Mouse (Mus musculus) heart, postnatal 0 days (tissue): Measurements from ENCODE around the gene Plch2. TPM values are rescaled to one million over a fixed set of nuclear protein-coding genes. Genes with fewer than 3 reads are reported as not detected.

Experiments
- ATAC-seq: fragments of 200-750 bp; cut with Nextera tagmentation; 2 replicates; pipeline ENCODE4 v1.8.0; 2017; ENCODE audit warnings: low read depth, moderate number of reproducible peaks, moderate library complexity; ENCODE audit not compliant: insufficient read depth
- DNase-seq: peaks from one replicate; pipeline ENCODE4 v3.0.0-alpha.2; 2016; ENCODE audit warnings: low spot score
- H3K27ac ChIP-seq: fragments of 300-500 bp; sonication (generic); 2 replicates; pipeline ENCODE4 v1.5.1; 2014; ENCODE audit warnings: low read depth, mild to moderate bottlenecking
- H3K27me3 ChIP-seq: fragments of 300-500 bp; sonication (generic); 2 replicates; pipeline ENCODE4 v1.6.1; 2014; ENCODE audit warnings: low read length, mixed read lengths; ENCODE audit not compliant: control insufficient read depth, insufficient read depth
- H3K36me3 ChIP-seq: fragments of 300-500 bp; sonication (generic); replicated peaks from 2 replicates; pipeline ENCODE4 v1.6.1; 2014; ENCODE audit warnings: low read length, mixed read lengths; ENCODE audit not compliant: control insufficient read depth, insufficient read depth
- H3K4me1 ChIP-seq: fragments of 300-500 bp; sonication (generic); 2 replicates; pipeline ENCODE4 v1.6.1; 2014; ENCODE audit warnings: antibody characterized with exemption; ENCODE audit not compliant: control insufficient read depth, insufficient read depth
- H3K4me2 ChIP-seq: fragments of 300-500 bp; sonication (generic); 2 replicates; pipeline ENCODE4 v1.6.1; 2014; ENCODE audit warnings: low read depth, mild to moderate bottlenecking, low read length, moderate library complexity
- H3K4me3 ChIP-seq: fragments of 300-500 bp; sonication (generic); 2 replicates; pipeline ENCODE4 v1.5.1; 2014; ENCODE audit warnings: low read depth, low read length
- H3K9ac ChIP-seq: fragments of 300-500 bp; sonication (generic); replicated peaks from 2 replicates; pipeline ENCODE4 v1.6.1; 2014; ENCODE audit warnings: low read depth, low read length, mixed read lengths
- H3K9me3 ChIP-seq: fragments of 300-500 bp; sonication (generic); replicated peaks from 2 replicates; pipeline ENCODE4 v1.6.1; 2016; ENCODE audit warnings: low read length; ENCODE audit not compliant: control insufficient read depth
- CTCF ChIP-seq: IDR thresholded peaks from 2 replicates; pipeline ENCODE4 v1.5.1; 2016; ENCODE audit warnings: antibody characterized with exemption, control low read depth, low read depth
- EP300 ChIP-seq: IDR thresholded peaks from 2 replicates; pipeline ENCODE4 v1.6.1; 2016; ENCODE audit warnings: antibody characterized with exemption, low read depth
- WGBS: fragments of 180-500 bp; shearing (Covaris S2); extraction: QIAGEN DNeasy Blood & Tissue Kit; methylation state at CpG from one replicate; pipeline ENCODE4 v1.1.7; 2014; 5-methylcytosine and 5-hydroxymethylcytosine counted together
- polyA plus RNA-seq: library from polyadenylated mRNA; unstranded; fragments of >200 nt; fragmentation: Nextera tagmentation; extraction: Ambion mirVana; gene quantifications from 2 replicates; pipeline ENCODE4 v1.2.1, GENCODE M21; 2015
- total RNA-seq: library from RNA; depleted of rRNA; stranded (reverse); fragments of >200 nt; gene quantifications from 2 replicates; pipeline ENCODE4 v1.2.3, GENCODE M21; 2014; ENCODE audit warnings: low replicate concordance

Plch2 gene
- total and polyA plus RNA-seq, 2 experiments from 2014 or later: 0.05 to 0.15 TPM

DNA sequence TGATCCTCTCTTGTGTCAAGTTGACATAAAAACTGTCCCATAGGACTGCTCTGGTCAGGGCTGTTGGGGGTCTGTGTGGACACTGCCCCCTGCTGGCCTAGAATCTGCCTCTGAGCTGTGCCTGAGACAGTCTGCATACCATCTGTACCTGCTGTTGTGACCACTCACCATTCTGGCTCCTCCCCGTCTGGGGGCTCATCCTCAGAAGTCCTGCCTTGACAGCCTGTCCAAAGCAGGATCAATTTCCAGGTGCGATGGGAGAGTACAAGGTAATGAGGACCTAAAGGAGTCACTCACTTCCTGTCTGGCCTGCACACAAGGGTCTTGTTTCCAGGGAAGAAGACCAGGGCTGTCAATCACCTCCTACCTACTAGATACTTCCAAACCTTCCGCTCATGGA is 38.0 kb upstream of the Plch2 start:
- Histone ChIP-seq H3K4me1 (0 out of 2 replicates have a peak, but pooled peaks cover 3% of the 10 kb centered on the region), H3K9ac (no peak overlapping the region), H3K27me3 (no peaks in the 10 kb centered on the region), H3K4me3 (no peak overlapping the region), H3K4me2 (no peak overlapping the region), H3K9me3 (no peaks in the 10 kb centered on the region), H3K27ac (no peak overlapping the region), H3K36me3 (no peaks in the 10 kb centered on the region)
- DNase-seq (no peak), ATAC-seq (peak; percentile 52)
- TF ChIP-seq CTCF: peak; percentile 53
- TF ChIP-seq EP300: no peak
- WGBS: 61% methylated on average over 3 of the region's 3 CpGs

DNA sequence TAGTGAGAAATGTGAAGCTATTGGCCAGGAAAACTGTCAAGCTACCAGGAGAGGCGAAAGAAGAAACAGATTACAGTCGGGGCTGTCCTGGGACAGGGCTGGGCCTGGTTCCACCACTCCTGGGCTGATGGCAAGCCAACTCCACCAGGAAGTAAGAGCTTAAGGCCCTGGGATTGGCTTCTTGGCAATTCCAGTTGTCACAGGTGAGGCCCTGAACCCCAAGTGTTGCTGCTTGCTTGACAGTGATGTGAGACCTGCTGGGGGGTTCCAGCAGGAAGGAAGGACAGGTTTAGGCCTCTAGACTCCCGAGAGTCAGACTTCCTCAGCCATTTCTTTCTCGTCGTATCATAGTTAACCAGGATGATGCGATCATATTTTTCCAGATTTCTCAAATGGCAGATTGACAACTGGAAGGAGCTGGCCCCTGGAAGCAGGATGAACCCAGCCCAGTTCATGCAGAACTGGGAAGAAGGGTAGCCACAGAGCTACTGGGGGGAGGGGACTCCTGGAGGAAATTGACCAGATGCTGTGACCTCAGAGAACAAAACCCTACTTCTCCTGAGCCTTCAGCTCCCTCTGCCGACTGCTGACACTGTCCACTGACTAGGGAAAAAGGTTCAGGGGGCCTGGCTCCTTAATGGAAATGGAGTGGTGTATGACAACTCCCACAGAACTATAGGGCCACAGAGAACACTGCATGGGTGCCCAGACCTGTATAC is 37.0 kb upstream of the Plch2 start:
- no peaks in the 10 kb centered on the region for H3K36me3 ChIP-seq
- no peak overlapping the region for H3K4me3 ChIP-seq
- DNase-seq (no peak), ATAC-seq (no peak)
- no peak overlapping the region for H3K9ac ChIP-seq
- no peaks in the 10 kb centered on the region for H3K4me1 ChIP-seq
- H3K27me3 ChIP-seq: no peaks in the 10 kb centered on the region
- no peak overlapping the region for H3K4me2 ChIP-seq
- H3K9me3 ChIP-seq: no peaks in the 10 kb centered on the region
- TF ChIP-seq CTCF: no peak
- no peak for TF ChIP-seq EP300
- H3K27ac ChIP-seq: no peak overlapping the region
- WGBS: 74% methylated on average over 7 of the region's 7 CpGs

DNA sequence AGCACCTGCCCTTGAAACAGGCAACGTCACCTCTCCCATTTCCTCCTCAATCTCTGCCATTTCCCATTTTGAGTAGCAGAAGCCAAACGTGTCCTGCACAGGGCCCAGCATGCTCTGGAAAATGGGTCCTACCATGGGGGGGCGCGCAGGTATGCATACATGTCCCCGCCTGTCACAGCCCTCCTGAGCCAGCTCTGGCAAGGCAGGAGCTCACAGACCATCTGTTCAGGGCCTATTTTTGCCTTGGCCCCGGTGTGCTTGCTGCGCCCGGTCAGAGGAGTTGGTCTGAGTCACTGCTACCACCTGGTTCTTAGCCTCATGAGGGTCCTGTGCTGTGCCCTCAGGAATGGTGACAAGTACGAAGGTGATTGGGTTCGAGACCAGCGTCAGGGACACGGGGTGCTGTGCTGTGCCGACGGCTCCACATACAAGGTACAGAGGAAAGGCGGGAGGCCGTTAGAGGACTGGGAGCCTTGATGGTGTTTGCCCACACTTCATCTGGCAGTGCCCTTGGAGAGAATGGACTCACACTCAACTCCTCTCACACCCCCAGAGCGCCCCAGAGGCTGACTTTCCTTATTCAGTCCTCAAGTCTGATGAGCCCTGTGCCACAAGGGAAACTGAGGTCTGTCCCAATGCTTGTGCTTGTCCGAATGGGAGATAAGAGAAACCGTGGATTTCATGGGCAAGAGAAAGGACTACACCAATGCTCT is 36.3 kb upstream of the Plch2 start:
- H3K27ac ChIP-seq: no peak overlapping the region
- H3K4me1 ChIP-seq: no peaks in the 10 kb centered on the region
- H3K4me2 ChIP-seq: no peak overlapping the region
- ATAC-seq: no peak
- H3K4me3 ChIP-seq: no peak overlapping the region
- no peak overlapping the region for H3K9ac ChIP-seq
- H3K9me3 ChIP-seq: no peaks in the 10 kb centered on the region
- 87% methylated on average over 19 of the region's 19 CpGs for WGBS
- H3K36me3 ChIP-seq: no peaks in the 10 kb centered on the region
- TF ChIP-seq EP300: no peak
- TF ChIP-seq CTCF: no peak
- no peaks in the 10 kb centered on the region for H3K27me3 ChIP-seq
- no peak for DNase-seq

DNA sequence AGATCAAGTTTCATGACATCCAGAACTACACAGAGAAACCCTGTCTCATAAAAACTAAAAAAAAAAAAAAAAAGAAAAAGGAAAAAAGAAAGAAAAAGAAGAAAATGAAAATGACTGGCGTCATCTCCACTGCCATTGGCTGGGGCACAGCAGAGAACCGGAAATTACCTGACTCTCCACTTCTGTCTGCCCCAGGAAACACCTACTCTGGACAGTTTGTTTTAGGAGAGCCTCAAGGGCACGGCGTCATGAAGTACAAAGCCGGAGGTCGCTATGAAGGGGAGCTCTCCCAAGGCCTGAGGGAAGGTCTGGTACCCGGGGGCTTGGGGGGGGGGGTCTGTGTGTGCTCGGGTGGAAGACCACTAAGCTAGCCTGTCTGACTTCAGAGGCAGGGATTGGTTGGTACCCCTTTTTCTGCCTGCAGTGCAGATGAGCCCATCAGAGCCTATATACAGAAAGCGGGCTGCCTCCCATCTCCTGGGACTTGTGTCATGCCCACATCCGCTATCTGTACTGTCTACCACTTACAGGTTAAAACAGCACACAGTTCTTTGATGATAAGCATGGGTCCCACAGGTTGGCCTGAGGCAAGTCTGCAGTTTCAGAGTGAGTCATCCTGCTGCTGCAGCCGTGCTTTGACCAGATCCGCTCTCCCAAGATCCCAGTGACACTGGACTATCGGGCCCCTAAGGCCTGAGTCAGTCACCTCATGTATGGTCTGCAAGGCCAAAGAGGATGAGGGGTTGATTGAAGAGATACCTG is 34.3 kb upstream of the Plch2 start:
- no peak for ATAC-seq
- H3K4me2 ChIP-seq: no peak overlapping the region
- TF ChIP-seq CTCF (no peak), EP300 (no peak)
- H3K4me3 ChIP-seq: no peak overlapping the region
- H3K9ac ChIP-seq: no peak overlapping the region
- DNase-seq: no peak
- no peak overlapping the region for H3K27ac ChIP-seq
- no peaks in the 10 kb centered on the region for H3K36me3 ChIP-seq
- peaks cover 7% of the 10 kb centered on the region; the same call in 1 of the 2 replicates for H3K4me1 ChIP-seq
- no peaks in the 10 kb centered on the region for H3K27me3 ChIP-seq
- 80% methylated on average over 13 of the region's 13 CpGs for WGBS
- no peaks in the 10 kb centered on the region for H3K9me3 ChIP-seq

DNA sequence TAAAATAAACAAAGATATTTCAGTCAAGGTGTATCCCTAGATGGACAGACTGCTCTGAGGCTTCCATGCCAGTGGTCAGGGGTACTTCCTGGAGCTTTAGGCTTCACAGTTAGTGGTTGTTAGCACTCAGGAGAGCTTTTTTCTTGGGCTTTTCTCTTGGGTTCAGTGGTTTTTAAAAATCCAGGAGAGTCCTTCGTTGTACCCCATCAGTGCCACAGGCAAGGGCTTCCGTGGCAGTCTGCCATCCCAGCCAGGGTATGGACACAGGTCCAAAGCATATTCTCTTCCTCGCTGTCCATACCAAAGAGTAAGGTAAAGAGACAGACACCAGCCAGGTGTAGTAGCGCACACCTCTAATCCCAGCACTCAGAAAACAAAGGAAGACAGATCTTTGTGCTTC is 33.6 kb upstream of the Plch2 start:
- Histone ChIP-seq H3K9ac (no peak overlapping the region), H3K36me3 (no peaks in the 10 kb centered on the region), H3K4me2 (no peak overlapping the region), H3K9me3 (no peaks in the 10 kb centered on the region), H3K27ac (no peak overlapping the region), H3K27me3 (no peaks in the 10 kb centered on the region), H3K4me1 (peaks cover 10% of the 10 kb centered on the region), H3K4me3 (no peak overlapping the region)
- TF ChIP-seq CTCF (no peak), EP300 (no peak)
- WGBS: 87% methylated on average over 4 of the region's 4 CpGs
- DNase-seq (no peak), ATAC-seq (no peak)
